Mouse (Mus musculus): ENCODE results near the gene Fcho2. TPM values are rescaled to one million over a fixed set of nuclear protein-coding genes. Genes with fewer than 3 reads are reported as not detected.

The Fcho2 gene
- polyA plus RNA-seq, 1 experiment from 2014 or later: 16.9 TPM

DNA sequence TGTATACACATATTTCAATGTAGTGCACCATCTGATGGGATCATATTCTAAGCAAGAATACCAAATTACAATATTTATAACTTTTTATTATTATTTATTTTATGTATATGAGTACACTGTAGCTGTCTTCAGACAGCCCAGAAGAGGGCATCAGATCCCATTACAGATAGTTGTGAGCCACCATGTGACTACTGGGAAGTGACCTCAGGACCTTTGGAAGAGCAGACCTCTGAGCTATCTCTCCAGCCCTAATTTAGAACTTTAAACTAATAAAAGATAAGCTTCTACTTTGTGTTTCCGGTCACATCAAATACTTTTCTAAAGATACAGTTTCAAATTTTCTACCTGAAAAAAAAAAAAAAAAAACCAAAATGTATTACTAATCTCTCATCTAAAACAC lies 6.2 kb downstream of the Fcho2 start:
- DNase-seq (ENCODE audit: low spot score): no peak

DNA sequence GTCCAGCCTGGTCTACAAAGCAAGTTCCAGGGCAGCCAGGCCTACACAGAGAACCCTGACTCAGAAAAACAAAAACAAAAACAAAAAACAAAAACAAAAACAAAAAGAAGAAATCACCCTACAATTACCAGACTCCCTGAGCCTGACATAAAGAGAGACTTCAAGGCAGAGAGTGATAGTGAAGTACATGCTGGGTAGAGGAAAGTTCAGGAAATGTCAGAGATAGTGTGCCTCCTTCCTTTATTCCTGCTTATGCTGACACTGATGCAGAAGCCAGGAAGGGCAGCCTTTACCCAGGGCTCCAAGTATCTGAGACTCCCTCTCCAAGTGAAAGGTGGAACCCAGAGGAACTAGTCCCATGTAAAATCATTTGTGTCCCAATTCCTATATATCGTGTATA lies 10.8 kb downstream of the Fcho2 start:
- DNase-seq (ENCODE audit: low spot score): no peak

DNA sequence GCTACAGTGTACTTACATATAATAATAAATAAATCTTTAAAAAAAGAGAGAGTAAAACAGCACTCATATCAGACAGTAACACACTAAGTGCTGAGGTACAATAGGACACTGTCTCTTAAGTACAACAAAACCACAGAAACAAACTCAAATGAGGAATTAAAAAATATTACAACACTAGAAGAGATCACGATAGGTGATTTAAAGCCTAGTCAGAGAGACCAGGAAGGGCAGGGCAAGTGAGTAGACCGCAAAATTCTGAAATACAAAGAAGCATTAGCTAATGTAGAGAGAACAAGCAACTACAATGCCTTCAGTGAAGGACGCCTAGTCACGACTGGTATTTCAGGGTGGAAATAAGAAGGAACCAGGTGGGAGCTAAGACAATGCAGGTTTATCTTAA lies 11.6 kb downstream of the Fcho2 start:
- DNase-seq (ENCODE audit: low spot score): no peak

DNA sequence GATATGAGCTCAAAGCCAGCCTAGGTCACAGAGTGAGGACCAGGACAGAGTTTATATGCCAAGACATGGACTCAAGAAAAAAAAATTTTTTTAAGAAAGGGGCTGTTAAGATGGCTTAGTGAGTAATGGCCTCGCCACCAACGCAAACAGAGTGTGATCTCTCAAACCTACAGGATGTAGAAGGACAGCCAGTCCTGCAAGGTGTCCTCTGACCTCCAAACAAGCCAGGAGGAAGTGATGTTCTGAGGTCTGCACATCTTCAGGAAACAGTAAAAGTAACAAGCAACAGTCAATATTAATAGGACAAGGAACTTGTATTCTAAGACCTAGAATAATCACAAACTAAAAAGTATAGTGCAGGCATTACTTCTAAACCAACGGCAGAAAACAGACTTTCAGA lies 12.3 kb downstream of the Fcho2 start:
- no peak for DNase-seq (ENCODE audit: low spot score)

DNA sequence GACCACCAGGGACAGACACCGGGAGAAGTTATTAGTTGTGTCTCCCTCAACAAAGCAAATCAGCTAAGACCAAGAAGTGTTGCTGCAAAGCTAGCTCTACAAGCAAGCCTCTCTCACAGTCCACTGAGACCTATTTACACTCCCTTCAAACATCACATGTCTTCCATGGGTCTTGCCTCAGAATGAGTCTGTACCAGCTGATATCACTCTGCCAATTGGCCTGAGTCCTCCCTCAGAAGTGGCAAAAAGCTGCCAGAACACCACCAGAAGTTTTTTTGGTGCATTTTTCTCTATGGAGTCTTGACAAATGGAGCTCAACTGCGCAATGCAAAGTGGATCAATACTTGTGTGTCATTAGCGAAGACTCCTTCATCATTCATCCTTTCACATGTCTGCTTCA lies 19.7 kb downstream of the Fcho2 start:
- no peak for DNase-seq (ENCODE audit: low spot score)

DNA sequence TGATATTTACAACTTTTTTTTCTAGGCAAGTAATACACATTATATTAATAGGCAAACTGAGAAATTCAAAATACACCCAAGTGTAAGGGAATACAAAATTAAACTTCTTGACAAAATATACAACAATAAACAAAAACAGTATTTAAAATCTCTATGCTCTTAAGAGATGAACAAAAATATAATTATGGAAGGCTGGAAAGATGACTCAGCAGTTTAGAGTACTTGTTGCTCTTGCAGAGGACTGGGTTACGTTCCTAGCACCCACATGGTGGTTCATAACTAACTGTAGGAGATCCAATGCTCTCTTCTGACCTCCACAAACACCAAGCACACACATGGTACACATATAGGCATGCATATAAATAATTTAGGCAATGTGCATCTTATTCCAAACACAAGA lies 22.4 kb downstream of the Fcho2 start:
- DNase-seq (ENCODE audit: low spot score): no peak

DNA sequence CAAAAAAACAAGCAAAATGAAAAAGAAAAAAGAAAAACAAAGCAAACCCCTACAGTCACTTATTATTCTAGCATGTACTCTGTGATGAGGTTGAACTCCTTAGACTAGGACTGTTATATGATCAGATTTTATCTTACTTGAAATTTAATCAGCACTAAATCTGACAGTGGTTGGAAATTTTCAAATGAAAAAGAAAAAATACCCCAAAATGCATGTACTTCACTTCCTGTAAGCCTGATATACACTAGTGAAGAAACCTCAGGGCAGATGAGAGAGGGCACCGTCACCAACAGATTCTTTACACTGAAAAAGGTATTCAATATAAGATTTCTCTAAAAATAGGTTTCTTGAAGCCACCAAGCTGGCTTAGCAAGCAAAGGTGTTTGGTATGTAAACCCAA lies 23.6 kb downstream of the Fcho2 start:
- no peak for DNase-seq (ENCODE audit: low spot score)

DNA sequence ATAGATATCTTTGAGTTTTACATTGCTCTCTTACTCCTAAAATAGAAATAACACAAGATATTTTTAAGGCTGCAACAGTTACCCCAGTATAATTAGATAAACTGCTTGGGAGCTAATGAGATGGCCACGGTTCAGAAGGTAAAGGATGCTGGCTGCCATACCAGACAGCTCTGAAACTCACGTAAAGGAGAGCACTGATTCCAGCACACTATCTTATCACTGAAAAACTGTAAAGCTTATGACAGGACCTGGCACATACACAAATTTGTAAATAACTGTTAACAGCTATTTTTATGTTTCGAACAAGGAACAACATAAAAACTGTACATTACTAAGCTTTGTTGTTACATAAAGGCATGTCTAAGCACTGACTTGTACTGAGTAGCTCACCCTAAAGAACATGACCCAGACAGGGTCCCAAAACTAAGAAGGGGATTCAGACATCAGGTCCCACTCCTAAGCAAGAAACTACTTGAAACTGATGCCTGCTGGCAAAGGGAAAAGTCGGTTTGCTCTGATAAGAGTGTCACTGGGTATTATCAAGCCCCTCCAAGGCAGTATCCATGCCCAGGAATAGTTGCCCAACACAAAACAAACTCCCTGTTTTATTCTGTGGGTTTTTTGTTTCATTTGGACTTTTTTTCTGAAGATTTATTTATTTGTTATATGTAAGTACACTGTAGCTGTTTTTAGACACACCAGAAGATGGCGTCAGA lies 28.1 kb downstream of the Fcho2 start:
- DNase-seq (ENCODE audit: low spot score): no peak

DNA sequence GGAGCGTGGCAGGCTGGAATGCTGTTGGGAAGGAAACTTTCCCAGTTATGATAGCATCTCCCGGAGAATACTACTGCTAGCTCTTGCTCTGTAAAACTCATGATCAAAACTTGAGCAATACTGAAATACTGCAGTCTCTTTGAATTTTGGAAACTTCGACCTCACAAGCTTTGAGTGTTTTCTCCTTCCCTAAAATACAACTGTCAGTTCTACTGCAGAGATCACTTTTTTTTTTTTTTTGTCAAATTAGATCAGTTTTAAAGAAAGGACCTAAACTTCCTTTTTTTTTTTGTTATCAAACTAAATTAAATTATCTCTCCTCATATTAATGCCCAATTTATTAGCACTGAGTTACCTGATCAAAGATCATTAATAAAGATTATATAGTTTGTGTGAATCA lies 37.3 kb downstream of the Fcho2 start:
- no peak for DNase-seq (ENCODE audit: low spot score)

DNA sequence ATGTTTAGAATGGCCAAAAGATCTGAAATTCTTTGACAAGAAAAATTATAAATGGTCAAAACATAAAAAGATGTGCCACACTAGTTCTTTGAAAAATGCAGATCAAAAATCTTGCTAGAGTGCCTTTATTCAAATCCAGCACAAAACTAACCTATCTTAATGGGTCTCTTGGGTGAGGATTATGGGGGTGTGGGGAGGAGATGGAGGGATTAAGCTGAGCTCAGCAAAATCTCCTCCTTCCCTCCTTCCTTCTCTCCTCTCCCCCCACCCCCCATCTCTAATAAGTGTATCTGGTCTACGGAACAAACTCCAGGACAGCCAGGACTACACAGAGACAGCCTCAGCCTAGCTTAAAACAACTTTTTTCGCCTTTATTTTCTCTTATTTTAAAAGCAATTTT lies 43.8 kb downstream of the Fcho2 start:
- no peak for DNase-seq (ENCODE audit: low spot score)

DNA sequence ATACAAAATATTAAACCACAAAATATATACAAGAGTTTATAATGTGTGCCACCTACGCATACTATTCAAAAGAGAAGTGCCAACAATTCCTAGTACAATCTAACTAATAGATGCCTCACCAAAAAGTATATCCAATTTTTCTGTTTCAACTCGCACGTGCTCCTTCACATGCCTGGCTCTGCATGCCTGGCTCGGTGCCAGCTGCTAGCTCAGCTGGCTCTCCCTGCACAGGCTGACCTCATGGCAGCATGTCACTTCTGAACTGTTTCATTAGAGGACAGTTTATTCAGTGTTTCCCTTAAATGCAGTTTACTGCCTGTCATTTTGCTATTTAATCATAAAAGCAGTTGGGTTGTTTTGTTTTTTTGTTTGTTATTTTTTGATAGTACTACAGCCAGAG lies 46.9 kb downstream of the Fcho2 start:
- no peak for DNase-seq (ENCODE audit: low spot score)

DNA sequence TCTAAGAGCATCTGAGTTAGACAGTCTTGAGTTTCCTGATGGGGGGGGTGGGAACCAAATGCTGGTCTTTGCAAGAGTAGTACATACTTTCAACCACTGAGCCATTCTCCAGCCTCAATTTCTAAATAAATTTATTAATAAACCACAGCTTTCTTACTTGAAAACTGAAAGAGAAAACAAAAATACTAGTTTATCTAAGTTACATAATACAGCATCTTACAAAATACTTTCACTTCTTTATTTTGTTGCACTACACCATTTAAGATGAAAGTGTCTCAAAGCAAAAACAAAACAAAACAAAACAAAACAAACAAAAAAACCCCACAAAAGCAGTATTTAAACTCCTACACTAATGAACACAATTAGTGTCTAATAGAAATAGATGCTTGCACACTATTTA lies 53.5 kb downstream of the Fcho2 start:
- DNase-seq (ENCODE audit: low spot score): no peak

DNA sequence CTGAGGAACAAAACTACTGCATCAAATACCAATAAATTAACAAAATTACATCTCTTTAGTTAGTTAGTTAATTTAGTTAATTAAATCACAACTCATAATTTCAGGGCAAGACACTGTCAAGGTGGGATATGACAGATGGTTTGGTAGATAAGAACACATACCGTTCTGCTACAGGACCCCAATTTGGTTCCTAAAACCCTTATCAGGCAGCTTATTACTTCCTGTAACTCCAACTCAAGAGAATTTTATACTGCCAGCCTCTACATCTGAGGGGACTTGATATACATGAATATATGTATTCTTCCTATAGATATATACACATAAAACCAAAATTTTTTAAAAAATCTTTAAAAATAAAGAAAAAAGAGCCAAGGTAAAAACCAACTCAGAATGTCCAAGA lies 59.4 kb downstream of the Fcho2 start:
- no peak for DNase-seq (ENCODE audit: low spot score)

DNA sequence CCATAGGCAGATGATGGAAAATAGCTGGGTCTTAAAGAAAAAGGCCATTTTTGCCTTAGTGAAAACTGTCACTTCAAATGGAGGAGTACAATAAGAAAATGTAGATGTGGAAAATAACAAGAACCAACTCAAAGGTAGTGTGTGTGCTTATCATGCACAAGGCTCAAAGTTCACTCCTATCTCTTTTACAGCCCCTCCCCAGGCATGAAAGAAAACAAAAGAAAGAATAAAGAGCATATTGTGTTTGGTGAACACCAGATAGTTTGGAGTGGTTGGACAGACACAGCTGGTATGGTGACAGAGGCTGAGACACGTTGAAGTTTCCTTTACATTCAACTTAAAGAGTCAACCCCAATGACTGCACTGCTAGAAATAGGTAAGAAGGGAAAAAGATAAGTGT lies 70.6 kb downstream of the Fcho2 start:
- DNase-seq (ENCODE audit: low spot score): no peak

DNA sequence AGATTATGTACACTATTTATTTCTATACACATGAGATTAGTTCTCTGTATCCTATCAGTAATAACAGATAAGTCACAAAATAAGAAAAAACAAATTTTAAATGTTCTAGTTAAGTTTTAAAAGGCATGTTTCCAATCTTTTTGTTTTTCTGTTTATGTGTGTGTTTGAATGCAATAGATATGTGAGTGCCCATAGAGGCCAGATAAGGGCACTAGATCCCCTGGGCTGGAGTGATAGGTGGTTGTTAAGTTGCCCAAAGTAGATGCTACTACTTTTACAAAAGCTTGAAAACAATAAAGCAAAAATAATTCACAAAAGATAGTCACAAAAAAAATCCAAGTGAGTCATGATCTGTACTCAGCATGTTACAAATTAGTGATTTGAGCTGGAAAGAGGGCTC lies 71.4 kb downstream of the Fcho2 start:
- no peak for DNase-seq (ENCODE audit: low spot score)

DNA sequence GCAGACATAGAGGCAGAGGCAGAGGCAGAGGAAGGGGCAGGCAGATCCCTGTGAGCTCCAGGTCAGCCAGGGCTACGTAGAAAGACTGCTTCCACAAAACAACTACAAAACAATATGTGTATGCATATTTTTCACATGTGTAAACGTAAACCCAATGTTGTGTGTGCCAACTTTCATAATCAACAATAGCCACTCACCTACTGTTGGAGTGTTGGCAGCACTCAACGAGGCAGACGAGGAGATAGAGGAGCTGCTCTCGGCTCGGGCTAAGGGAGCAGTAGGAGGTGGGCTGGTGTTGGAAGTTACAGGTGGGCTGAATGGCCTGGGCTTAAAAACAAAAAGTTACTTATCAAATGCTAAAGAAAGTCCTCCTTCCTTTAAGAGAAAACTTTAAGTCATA lies 72.0 kb downstream of the Fcho2 start:
- DNase-seq (ENCODE audit: low spot score): no peak

DNA sequence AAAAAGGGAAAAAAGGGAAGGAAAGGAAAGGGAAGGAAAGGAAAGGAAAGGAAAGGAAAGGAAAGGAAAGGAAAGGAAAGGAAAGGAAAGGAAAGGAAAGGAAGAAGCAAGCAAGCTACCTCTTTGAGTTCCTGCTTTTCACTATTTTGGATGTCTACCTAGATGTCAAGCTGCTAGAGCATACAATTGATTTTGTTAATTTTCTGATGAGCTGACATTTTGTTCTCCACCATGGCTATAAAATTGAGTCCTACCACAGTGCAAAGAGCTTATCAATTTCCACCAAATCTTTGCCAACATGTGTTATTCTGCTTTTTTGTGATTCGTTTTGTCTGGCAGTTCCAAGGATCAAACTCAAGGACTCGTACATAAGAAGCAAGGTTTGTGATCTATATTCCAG lies 77.0 kb downstream of the Fcho2 start:
- peak; percentile 8 for DNase-seq (ENCODE audit: low spot score)

DNA sequence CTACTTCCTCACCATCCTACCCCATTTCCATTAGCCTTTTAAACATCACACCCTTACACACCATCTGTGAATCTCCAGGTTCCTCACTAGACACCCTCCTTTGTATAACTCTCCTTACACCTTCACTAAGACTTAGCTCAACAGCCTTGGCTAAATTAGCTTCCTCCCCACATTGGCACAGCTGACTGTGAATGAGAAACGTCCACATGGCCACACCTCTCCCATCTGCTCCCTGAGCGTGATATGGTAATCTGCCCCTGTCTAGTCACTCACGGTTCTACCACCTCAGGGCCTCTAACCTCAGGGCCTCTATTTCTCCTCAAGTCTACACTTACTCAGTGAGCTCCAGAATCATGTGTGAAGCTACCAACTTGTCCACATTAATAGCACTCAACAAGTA lies 82.0 kb downstream of the Fcho2 start:
- no peak for DNase-seq (ENCODE audit: low spot score)

DNA sequence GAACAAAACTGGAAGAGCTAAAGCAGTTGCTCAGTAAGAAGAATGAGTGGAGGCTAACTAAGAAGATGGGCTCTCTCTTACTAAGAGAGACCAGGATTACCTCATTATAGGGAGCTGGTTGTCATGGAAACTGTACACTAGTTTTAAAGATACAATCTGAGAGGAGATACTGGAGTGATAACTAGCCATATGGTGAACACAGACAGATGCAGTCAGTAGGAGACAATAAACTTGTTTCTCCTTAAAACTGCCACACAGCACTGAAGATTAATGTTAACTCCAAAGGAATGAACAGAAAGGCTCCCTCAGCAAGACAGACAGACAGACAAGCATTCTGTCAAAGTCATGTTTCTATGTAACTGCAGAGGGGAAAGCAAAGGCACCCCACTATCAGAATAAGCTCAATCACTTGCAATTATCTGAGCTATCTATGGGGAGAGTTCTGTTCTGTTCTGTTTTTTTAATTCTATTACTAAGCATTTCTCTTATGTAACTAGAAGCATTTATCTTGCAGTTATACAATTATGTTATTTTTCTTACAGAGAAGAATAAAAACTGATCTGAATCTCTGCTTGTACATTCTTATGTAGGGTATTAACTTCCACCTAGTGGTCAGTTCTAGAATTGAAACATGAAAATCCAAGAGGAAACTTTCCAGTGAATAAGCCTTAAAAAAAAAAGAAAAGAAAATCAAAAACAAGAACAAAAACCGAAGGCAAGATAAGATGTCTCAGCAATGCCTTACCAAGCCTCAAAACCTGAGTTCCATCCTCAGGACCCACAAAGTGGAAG lies 85.8 kb downstream of the Fcho2 start:
- no peak for DNase-seq (ENCODE audit: low spot score)

DNA sequence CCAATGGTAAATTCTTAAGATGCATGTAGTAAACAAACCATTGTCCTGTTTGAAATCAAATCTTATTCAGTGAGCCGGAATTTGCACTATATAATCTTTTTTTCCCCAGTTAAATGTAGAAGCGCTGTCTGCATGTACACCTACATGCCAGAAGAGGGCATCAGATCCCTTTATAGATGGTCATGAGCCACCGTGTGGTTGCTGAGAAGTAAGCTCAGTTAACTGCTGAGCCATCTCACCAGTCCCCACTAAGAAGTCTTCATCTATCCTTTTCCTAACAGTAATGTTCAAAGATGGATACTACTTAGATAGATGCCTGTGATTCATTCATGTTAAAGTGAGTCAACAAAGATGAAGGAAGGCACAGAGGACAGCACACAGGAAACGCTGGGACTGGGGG lies 88.8 kb downstream of the Fcho2 start:
- peak; percentile 33 for DNase-seq (ENCODE audit: low spot score)

DNA sequence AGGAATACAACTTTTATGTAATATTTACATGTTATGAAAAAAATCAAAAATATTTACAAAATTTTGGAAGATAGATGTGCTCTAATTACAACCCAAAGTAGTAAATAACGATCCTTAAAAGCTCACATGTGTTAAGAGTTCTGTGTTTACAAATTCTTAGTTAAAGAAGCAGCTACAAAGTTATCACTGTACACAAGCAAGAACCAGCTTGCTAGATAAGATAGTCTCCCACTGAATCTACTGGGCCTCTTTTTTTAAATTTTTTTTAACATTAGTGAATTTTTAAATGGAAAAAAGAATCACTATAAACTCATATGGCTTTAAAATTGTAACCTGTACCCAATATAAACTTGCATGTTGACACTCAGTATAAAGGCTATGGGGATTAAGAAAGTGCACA lies 91.8 kb downstream of the Fcho2 start:
- no peak for DNase-seq (ENCODE audit: low spot score)

DNA sequence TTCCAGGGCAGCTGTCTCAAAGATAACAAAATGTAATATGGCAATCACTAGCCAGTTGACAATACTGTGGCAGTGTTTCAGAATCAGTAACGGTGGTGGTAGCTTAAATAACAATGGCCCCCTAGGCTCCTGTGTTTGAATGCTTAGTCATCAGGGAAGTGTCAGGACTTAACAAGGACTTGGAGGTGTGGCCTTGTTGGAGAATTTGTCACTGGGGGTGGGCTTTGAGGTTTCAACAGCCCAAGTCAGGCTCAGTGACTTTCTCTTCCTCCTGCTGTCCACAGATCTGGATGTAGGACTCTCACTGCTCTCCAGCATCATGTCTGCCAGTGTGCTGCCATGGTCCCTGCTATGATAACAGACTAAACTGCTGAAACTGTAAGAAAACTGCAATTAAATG lies 93.0 kb downstream of the Fcho2 start:
- DNase-seq (ENCODE audit: low spot score): no peak

DNA sequence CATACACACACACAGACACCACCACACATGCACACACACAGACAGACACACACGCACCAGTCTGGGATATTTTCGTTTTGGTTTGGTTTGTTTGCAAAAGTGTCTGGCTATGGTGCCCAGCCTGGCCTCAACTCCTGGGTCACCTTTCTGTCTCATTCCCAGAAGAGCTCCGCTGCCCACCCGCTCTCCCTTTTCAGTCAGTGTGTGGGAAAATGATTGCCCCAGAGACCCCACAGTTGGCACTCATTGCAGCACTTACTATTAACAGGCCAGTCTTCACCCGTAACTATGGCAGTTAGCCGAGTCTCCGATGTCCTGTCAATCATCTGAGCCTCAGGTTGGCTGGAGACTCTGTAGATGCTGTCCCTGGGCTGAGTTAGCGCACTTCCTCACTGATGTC lies 99.1 kb downstream of the Fcho2 start:
- no peak for DNase-seq (ENCODE audit: low spot score)
